Mouse (Mus musculus) liver, embryonic 14.5 days (tissue): ENCODE results near the gene Tnrc18.

Experiments used
- CTCF ChIP-seq: IDR thresholded peaks from 2 replicates; pipeline ENCODE4 v1.5.1; 2016; ENCODE audit warnings: antibody characterized with exemption, low read depth, control low read depth
- EP300 ChIP-seq: IDR thresholded peaks from 2 replicates; pipeline ENCODE4 v1.6.1; 2016; ENCODE audit warnings: antibody characterized with exemption, low read depth

DNA sequence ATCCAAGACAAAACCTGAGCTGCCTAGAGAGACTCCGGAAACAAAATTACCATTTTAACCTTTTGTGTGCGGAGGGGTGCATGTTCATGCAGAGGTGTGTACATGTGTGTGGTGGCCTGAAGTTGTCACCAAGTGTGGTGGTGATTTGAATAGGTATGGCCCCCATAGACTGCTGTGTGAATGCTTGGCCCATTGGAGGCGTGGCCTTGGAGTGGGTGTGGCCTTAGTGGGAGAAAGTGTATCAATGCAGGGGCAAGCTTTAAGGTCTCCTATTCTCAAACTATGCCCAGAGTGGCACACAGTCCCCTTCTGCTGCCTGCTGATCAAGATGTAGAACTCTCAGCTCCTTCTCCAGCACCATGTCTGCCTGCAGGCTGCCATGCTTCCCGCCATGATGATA, 8.7 kb upstream of the Tnrc18 start:
- TF ChIP-seq CTCF (no peak), EP300 (no peak)
